Mouse (Mus musculus) neural tube, embryonic 10.5 days (tissue): Measurements from ENCODE around the gene Als2.

Experiments
- DNase-seq: peaks from one replicate; pipeline ENCODE4 v3.0.0-alpha.2; 2017; ENCODE audit warnings: low spot score; ENCODE audit errors: extremely low spot score

The Als2 gene

DNA sequence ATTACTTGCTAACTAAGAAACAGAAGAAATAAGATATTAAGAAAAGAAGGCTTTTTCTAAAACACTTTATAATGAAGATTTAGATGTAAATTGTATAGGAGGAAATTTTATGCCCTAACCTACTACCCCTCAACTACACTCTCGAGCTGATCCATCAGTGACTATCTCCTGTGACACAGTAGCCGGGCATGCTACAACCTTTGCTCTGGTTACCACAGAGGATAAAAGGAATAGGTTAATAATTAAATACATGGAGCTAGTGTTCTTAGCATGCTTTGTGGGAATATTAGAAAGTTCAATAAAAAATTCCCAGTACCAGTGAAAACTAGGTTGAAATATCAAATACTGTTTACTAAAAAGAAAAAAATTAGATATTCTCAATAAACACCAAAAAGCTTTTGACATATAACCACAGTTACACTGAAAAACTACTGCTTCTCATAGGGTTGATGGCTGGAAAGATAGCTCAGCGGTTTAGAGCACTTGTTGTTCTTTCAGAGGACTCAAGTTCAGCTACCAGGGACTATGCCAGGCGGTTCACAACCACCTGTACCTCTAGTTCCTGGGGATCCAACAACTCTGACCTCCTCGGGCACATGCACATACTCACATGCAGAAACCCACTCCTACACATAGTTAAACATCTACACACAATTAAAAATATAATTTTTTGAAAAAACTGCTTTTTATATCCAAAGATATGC is 24.8 kb downstream of the Als2 start:
- DNase-seq: no peak

DNA sequence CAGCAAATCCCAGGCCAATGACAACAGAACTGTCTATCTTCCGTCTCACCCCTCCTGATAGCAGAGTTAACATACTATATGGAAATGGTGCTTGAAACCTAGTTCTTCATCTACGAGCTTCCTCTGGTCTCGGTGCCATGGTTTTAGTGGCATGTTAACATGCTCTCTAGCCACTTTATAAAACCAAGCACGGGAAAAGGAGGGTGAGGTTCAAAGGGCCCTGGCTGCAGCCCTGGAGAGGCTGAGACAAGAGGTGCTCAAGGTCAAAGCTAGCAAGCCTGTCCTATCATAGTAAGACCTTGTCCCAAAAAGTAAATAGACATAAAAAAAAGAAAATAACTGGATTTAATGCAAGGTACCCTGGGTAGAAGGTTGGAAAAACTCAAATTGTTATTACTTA is 25.4 kb downstream of the Als2 start:
- no peak for DNase-seq

DNA sequence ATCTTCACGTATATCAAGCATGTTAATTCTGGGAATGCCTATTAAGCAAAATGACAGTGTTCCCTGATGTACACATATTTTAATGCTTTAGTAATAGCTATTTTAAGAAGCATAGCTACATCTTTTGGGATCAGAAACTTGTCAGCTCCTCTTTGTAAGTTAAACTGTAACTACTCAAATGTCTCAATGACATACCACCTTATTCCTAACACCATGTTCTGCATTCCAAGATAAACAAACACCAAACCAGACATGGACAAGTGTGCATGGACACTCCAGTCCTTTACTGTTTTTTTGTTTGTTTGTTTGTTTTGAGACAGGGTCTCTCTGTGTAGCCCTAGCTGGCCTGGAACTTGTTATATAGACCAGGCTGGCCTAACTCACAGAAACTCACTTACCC is 28.7 kb downstream of the Als2 start:
- DNase-seq: no peak

DNA sequence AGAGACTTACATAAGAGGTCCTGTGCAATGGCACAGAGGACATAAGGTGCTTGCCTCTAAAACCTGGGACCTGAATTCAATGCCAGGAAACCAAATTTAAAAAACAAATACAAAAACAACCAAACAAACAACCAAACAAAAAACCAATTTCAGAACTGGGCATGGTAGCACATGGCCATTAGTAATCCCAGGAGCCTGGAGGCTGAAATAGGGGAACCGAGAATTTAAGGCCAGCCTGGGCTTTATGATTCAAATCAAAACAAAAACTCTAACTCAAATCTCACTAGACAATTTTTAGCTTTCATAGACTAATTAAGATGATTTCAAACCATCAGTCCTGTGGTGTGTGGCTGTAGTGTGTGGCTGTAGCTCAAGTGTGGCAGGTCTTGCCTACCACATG is 32.5 kb downstream of the Als2 start:
- DNase-seq: no peak

DNA sequence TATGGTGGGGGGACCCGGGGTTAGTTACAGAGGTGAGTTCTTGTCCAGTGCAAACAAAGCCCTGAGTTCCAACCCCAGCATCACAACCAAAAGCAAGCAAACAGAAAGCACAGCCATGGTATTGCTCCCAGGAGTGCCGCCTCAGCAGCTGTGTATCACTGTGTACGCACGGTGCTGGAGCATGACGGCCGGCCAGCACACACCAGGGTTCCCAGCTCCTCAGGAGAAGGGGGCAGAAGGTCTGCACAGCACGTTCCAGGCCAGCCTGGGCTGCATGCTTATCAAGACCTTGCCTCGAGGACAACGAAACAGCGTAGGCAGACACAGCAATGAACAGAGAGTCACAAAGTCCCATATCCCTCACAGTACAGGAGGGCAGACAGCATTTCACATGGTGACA is 34.7 kb downstream of the Als2 start:
- DNase-seq: no peak

DNA sequence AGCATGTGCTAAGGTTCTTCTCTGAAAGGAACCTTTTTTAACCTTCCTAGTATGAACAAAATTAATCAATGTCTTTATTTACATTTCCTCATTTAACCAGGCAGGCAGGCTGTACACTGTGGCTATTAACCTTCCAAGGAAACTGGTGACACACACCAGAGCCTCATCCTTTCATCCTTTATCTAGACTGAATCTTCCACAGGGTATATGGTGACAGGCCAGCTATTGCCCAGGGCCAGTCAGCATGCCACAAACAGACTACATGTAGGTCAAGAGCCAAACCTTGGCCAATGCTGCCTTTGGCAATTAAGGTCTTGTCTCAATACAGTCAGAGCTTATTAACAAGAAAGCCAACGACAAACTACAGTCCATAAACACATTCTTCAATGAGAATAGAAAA is 35.5 kb downstream of the Als2 start:
- DNase-seq: no peak

DNA sequence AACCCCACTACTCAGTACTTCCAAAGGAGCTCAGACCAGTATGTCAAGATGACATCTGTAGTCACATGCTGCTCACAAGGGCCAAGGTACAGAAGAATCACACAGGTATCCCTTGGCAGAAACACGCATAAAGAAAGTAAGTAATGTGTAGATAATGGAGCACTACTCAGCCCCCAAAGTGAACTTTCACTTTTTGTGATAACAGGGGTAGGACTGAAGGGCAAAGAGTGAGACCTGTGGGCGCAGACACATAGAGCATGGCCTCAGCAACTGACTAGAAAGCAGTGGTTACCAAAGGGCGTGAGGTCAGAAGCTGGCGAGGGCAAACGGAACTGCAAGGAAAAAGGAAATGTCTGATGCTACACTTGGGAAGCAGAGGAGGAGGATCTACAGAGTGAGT is 36.1 kb downstream of the Als2 start:
- DNase-seq: no peak

DNA sequence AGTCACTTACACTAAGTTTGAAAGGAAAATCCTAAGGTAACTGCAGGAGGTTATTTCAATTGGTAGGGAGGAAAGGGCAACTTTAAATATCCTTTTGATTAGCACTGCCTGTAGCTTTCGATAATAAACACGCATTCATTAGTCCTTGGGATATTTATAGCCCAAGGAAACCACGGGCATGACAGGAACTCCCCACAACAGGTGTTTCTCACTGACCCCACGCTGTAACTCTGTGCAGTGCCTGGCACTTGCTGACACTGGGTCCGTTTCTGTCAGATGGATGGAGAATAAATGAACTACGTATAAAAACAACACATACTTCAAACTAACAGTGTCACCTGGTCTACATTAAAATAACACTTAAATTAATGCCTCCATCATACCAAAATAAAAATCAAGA is 42.1 kb downstream of the Als2 start:
- DNase-seq: no peak

DNA sequence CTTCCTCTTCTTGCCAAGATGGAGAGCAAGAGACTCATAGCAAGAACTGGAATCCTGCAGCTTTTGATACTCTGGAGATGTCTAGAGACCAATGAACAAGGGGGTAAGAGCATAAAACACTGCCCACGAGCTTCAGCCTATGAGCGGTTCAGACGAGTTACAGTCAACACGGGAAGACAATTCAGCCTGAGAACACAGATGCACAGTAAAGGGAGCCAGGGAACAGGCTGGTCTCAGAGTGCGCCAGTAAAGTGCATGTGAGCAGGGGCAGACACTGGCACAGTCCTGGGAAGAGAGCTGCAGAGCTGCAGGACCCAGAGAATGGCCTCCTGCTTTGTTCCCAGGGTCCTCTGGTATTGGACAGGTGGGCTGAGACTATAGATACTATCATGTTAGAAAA is 49.2 kb downstream of the Als2 start:
- DNase-seq: no peak

DNA sequence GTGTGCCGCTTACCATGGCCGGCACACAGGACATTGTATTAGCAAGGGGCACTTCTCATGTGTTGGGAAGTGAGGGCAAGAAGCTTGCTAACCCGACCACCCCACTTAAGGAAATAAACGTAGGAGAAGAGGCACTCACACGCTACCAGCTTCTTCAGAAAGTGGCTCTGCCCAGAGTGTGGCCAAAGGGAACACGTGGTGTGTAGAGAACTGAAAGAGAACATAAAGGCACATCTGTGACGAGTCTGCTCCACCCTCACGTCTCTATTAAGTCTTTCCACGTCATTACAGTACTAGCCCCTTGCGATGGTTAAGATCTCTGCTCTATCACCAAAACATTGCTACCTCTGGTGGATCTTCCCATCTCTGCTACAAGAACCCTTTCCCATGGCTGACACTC is 50.7 kb downstream of the Als2 start:
- DNase-seq: no peak

DNA sequence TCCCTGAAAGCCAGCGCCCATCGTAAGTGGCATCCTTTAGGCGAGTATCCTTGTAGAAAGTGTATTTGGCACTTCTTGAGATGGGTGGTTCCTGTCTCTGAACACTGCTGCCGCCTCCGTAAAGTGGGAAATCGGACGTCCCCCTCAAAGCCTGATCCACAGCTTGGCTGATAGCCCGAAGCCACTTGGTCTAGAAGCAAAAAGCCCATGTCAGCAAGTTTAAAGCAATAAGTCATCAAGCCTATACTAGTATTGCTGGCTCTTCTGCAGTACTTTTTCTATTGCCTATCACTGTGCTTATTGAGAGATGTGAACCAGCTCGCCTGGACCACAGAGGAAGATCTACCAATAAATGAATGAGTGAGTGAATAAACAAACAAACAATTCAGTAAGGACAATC is 51.6 kb downstream of the Als2 start:
- no peak for DNase-seq

DNA sequence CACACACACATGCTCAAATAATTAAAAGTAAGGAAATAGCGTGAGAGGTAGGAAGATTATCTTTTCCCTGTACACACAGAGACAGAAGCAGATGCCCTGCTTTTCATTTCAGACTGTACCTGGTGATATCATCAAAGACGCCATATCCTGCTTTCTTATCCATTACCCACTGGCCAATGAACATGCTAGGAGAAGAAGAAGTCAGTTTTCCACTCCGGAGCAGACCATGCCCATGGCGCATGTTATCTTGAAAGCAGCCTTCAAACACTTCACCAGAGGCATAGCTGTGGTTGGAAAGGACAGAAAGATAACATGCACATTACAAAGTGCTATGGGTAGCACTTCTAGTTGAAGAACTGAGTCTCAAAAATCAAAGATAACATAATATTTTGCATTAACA is 54.0 kb downstream of the Als2 start:
- DNase-seq: no peak

DNA sequence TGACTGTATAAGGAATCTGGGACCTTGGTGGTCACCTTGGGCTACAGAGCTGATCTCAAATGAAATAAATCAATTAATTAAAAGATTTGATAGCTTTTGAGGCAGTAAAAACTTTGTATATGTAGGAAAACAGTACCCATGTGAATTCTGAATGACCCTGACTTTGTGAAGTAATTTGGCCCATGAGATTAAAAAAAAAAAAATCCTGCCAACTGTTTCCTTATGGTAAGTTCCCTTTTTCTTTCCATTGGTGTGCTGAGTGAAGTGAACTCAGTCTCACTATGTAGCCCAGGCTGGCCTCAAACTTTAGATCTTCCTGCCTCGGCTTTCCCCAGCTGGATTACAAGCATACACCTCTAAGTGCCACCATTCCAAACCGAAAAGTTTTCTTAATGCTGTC is 54.7 kb downstream of the Als2 start:
- no peak for DNase-seq

DNA sequence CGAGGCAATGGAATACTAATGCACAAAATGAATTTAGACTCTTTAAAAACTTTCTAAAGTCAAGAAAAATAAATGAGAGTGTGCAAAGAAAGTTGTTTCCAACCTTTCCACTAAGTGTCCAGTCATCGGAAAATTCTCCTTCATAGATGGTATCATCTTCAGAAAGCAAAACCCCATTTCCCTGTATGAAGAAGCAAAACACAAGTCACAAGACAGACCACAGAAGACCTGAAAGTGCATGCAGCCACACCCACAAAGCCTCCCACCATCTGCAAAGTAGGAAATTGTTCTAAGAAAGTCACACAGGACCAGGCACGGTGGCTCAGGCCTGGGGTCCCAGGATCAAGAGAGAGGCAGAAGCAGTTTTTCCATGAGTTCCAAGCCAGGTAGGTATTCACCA is 57.0 kb downstream of the Als2 start:
- no peak for DNase-seq

DNA sequence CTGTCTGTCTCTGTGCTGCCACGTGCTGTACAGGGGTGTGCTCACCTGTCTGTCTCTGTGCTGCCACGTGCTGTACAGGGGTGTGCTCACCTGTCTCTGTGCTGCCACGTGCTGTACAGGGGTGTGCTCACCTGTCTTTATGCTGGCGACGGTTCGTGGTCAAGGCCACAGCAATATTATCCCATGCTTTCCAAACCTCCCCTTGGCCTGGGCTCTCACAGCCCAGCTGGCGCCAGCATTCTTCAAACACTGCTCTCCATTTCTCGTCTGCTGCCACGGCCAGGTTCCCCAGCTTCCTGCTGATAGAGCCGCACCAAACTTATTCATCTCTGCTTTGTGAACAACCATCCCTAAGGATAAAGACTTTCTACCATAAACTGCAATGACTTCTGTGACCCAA is 58.6 kb downstream of the Als2 start:
- DNase-seq: no peak

DNA sequence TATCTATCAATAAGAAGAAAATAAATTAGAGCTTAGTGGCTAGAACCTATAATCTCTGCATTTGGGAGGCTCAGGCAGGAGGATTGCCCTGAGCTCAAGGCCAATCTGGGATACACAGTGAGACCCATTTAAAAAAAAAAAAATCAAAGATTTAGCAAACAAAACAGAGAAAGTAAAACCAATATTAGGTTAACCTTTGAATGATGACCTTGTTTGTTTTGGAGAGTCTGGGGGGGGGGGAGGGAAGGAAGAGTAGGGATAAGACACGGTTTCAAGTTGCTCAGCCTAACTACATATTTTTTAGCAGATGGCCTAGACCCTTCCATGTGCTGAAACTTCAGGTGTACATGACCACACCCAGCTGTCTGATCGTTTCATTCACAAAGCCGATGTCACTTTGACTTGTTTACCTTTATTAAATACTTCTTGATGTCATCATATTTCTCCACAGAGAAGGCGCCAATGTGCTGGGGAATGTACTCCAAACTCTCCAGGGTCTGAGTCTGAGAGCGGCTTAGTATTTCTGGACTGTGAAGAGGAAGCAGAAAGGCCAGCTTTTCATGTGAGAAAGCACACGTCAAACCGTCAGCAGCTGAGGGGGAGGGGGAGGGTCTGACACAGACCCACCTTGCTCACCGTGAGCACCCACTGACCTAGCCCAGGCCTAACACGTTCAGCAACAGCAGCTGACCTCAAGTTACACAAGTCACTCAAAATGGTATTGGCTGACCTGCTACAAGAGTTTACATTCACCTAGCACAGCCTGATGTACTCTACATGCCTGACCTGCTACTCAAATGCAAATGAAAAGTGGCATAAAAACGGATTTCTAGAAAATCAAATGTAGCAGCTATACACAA is 62.3 kb downstream of the Als2 start:
- DNase-seq: no peak

DNA sequence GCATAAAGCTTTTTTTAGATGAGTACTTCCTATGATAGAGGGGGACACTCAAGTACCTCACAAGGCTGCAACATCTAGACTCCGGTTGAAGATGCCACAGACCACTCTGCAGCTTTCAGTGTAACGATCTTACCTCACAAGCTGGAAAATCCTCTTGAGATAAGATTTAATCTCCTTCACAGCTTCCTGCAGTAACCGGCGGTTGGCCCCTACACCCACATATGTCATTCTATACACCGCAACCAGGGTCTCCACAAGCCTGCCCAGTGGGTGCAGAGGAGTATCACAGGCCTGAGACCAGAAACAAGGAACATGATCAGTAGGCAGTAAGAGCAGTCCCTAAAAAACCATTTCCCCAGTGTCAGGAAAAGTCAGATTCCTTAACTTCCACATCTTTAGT is 64.0 kb downstream of the Als2 start:
- no peak for DNase-seq

DNA sequence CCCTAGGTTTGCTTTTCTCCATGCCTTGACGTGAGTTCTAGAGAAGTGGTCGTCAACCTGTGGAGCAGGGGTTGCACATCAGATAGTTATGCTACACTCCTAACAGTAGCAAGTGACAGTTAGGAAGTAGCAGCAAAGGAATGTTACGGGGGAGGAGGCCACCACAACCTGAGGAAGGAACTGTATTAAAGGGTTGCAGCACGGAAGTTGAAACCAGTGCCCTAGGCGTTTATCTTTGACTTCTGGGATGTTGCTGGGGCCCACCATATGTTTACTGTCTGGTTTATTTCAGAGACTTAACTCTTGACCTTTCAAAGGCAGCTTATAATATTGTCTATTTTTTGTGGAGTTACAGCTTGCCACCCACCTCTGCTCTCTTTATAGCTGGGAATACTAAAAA is 65.2 kb downstream of the Als2 start:
- no peak for DNase-seq

DNA sequence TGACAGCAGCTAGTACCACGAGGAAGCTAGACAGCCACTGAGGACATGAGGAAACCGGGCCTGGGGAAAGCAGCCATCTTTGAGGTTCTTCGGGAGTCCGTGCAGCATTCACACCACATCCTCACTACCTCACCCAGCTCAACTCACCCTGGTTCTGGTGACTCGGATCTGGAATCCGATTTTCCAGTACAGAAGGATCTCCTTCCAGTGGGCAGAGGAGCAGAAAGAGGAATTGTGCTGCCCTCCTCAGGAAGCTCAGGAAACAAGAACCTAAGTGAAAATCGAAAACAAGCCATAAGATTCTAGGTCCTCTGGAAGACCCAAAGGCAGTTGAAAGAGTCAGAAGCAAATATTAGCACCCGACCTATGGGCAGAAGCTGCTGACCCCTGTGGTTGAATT is 66.7 kb downstream of the Als2 start:
- DNase-seq: no peak

DNA sequence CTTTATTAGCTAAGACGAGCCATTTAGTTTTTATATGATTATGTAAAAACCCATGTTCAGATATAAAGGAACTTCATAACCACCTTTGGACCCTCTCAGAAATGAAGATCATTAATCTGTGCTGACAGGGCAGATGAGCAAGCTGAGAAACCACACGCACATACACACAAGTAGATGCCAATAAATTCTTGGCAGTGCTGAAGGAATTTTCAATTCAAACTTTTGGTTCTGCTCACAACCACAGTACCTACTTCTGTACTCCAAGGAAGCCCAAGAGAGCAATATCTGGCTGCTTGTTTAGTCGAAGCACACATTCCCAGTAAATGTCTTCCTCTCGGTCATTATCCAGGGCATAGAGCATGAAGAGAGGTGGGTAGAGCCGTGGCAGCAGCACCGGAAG is 67.4 kb downstream of the Als2 start:
- DNase-seq: no peak

DNA sequence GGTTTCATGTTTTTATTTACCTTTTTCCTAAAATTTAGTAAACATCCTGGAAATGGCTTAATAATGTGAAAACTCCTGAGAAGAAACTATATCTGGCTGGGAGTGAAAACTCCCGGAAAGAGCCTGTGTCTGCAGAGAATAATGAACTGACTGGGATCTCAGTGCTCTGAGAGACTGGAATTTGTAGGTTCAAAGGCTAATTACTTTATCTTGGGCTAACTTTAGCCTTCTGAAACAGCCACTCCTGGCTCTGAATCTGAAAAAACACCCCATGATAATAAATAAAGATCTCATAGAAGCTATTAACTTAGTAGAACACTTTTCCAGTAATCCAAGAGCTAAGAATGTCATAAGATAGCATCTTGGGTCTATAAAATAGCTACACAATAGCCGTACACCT is 68.5 kb downstream of the Als2 start:
- no peak for DNase-seq

DNA sequence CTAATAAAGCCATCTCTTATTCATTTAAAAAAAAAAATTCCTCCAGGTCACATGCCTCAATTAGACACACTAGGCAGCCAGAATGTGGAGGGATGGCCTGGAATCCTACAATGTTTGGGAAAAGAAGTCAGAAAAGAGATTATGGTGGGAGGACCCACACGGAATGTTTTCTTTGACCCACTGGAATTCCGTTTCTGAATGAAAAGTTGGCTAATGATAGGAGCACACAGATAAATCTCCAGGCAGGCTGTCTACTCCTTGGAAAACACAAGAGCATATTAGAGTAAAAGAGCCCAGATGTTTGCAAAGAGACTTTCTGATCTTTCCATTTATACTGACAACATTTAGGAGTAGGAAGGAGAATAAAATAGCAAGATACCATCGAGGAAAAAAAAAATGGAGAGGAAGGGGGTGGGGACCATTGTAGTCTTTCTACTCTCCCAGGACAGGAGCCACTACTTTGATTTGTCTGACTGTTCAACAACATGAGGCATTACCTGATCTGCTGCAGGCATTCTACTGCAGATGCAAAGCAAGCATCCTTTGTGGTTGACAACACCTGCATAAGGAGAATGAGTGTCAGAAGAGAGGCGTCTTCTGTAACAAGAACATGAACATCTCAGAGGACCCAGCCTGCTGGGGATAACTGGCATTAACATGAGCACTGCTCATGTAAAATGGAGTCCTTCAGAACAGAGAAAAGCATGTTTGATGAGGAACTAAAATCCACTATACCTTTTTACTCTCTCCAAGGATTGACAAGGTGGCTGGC is 69.2 kb downstream of the Als2 start:
- no peak for DNase-seq
